27 mouse cellular contexts compared by ENCODE assay signal in the genomic region with DNA sequence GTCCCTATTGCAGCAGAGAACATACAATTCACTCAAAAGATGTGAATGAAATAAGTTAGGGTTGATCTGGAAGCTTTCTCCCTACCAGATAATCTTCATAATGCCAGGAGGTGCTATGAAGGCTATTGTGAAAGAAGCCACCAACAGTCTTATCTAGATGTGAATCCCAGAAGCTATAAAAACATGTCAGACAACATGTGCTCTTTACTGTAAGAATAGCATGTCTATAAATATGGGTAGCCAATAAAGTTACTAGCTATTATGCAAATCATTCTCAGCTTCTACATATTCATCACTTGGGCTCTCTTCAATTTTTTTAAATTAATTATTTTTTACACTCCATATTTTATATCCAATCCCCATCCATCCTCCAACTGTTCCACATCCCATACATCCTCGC.
"Had no signal": no experiment of that assay in that cellular context is flagged by ENCODE, and none has a peak within 500 bp of the region (broad histone marks: within the 10 kb centered on the region; RNA-seq: fewer than 3 reads in every experiment).

No protein-coding gene starts in this region.

- H3K4me3 ChIP-seq: embryonic facial prominence, embryonic 10.5 days; embryonic facial prominence, embryonic 12.5 days; embryonic facial prominence, embryonic 13.5 days; embryonic facial prominence, embryonic 15.5 days; erythroblast, embryonic 14.5 days; forebrain, embryonic 10.5 days; forebrain, embryonic 13.5 days; forebrain, embryonic 15.5 days; gastrocnemius, adult 2 months; heart, adult 2 months; heart, embryonic 10.5 days; heart, embryonic 12.5 days had no signal

- DNase-seq: cerebellum, adult 2 months; cerebellum, adult 8-10 months; cerebellum, adult 9-10 months; cerebellum, adult 9-11 months; cerebellum, postnatal 10 days; cerebellum, postnatal 14 days; cerebellum, postnatal 25 days; cerebellum, postnatal 36 days; embryo, embryonic 11 days; gastrocnemius, adult 2 months; gastrocnemius, postnatal 10 days; gastrocnemius, postnatal 14 days; gastrocnemius, postnatal 25 days; gastrocnemius, postnatal 36 days; heart, adult 18-20 months; heart, adult 2 months had no signal

- H3K4me2 ChIP-seq: embryonic facial prominence, embryonic 12.5 days; embryonic facial prominence, embryonic 13.5 days; embryonic facial prominence, embryonic 15.5 days; forebrain, embryonic 13.5 days; forebrain, embryonic 15.5 days; heart, embryonic 11.5 days; heart, embryonic 12.5 days had no signal

- H3K4me1 ChIP-seq: embryonic facial prominence, embryonic 10.5 days; embryonic facial prominence, embryonic 12.5 days; embryonic facial prominence, embryonic 13.5 days; embryonic facial prominence, embryonic 15.5 days; forebrain, embryonic 10.5 days; forebrain, embryonic 13.5 days; heart, embryonic 10.5 days; heart, embryonic 12.5 days had no signal

- H3K27ac ChIP-seq: embryonic facial prominence, embryonic 10.5 days; embryonic facial prominence, embryonic 12.5 days; embryonic facial prominence, embryonic 13.5 days; embryonic facial prominence, embryonic 15.5 days; forebrain, embryonic 10.5 days; forebrain, embryonic 13.5 days; forebrain, embryonic 15.5 days; gastrocnemius, adult 2 months; heart, adult 2 months; heart, embryonic 10.5 days had no signal

- H3K9me3 ChIP-seq: embryonic facial prominence, embryonic 10.5 days; embryonic facial prominence, embryonic 12.5 days; embryonic facial prominence, embryonic 13.5 days; embryonic facial prominence, embryonic 15.5 days; forebrain, embryonic 10.5 days; forebrain, embryonic 13.5 days; forebrain, embryonic 15.5 days; heart, embryonic 10.5 days had no signal

- H3K27me3 ChIP-seq: embryonic facial prominence, embryonic 12.5 days; embryonic facial prominence, embryonic 13.5 days; embryonic facial prominence, embryonic 15.5 days; forebrain, embryonic 13.5 days; forebrain, embryonic 15.5 days; heart, embryonic 12.5 days had no signal

- H3K9ac ChIP-seq: embryonic facial prominence, embryonic 12.5 days; embryonic facial prominence, embryonic 13.5 days; embryonic facial prominence, embryonic 15.5 days; forebrain, embryonic 13.5 days; forebrain, embryonic 15.5 days; heart, embryonic 12.5 days had no signal

- H3K36me3 ChIP-seq: embryonic facial prominence, embryonic 10.5 days; embryonic facial prominence, embryonic 12.5 days; embryonic facial prominence, embryonic 13.5 days; embryonic facial prominence, embryonic 15.5 days; forebrain, embryonic 10.5 days; forebrain, embryonic 15.5 days; heart, embryonic 10.5 days; heart, embryonic 12.5 days had no signal

- ATAC-seq: forebrain, embryonic 13.5 days; forebrain, embryonic 15.5 days had no signal
